Mouse (Mus musculus): ENCODE data around the gene Man1a. TPM values are rescaled to one million over a fixed set of nuclear protein-coding genes. Genes with fewer than 3 reads are reported as not detected.

Gene Man1a
- polyA plus RNA-seq, 1 experiment from 2014 or later: 3.3 TPM

DNA sequence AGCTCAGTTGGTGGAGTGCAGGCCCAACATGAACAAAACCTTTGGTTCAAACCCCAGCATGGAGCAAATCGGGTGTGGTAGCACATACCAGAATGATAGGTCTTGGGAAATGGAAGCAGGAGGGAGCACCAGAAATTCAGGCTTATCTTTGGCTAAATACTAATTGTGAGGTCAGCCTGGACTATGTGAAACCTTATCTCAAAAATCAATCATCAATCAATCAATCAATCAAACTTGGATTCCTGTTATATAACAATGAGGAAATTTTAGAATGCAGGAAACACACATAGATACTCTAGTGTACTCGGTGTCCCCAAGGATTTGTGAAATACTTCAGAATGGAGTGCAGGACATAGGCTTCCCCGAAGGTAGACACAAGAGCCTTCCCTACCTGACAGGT lies 17.8 kb downstream of the Man1a start:
- no peaks in the 10 kb centered on the region for H3K4me1 ChIP-seq (replicated peaks; ENCODE audit: control insufficient read depth, insufficient read depth, low read length)
- DNase-seq (ENCODE audit: low spot score) (no peak), ATAC-seq (ENCODE audit: low FRiP score) (peak; percentile 39; the same call in 1 of the 2 replicates)
- H3K27me3 ChIP-seq (ENCODE audit: control insufficient read depth, insufficient read depth, low read length): no peaks in the 10 kb centered on the region
- H3K36me3 ChIP-seq (ENCODE audit: control insufficient read depth, insufficient read depth, low read length): no peaks in the 10 kb centered on the region
- H3K4me2 ChIP-seq (replicated peaks; ENCODE audit: low read depth, low read length): no peak overlapping the region
- no peak overlapping the region for H3K9ac ChIP-seq (ENCODE audit: low read depth, low read length)
- 66% methylated on average over 3 of the region's 3 CpGs for WGBS
- H3K4me3 ChIP-seq (ENCODE audit: low read depth, low read length): no peak overlapping the region
- no peaks in the 10 kb centered on the region for H3K9me3 ChIP-seq (ENCODE audit: control insufficient read depth, low read length)
- no peak overlapping the region for H3K27ac ChIP-seq (ENCODE audit: low read depth, low read length)

GRCm38 (mm10) chr10:54054188-54054587 lies 22.2 kb downstream of the Man1a start:
- no peaks in the 10 kb centered on the region for H3K27me3 ChIP-seq (ENCODE audit: control insufficient read depth, insufficient read depth, low read length)
- H3K4me3 ChIP-seq (ENCODE audit: low read depth, low read length): no peak overlapping the region
- no peak overlapping the region for H3K9ac ChIP-seq (ENCODE audit: low read depth, low read length)
- WGBS: 93% methylated on average over 4 of the region's 4 CpGs
- DNase-seq (ENCODE audit: low spot score) (no peak), ATAC-seq (ENCODE audit: low FRiP score) (no peak)
- no peak overlapping the region for H3K4me2 ChIP-seq (replicated peaks; ENCODE audit: low read depth, low read length)
- H3K9me3 ChIP-seq (ENCODE audit: control insufficient read depth, low read length): no peaks in the 10 kb centered on the region
- H3K36me3 ChIP-seq (ENCODE audit: control insufficient read depth, insufficient read depth, low read length): no peaks in the 10 kb centered on the region
- H3K4me1 ChIP-seq (replicated peaks; ENCODE audit: control insufficient read depth, insufficient read depth, low read length): no peaks in the 10 kb centered on the region
- no peak overlapping the region for H3K27ac ChIP-seq (ENCODE audit: low read depth, low read length)

- DNase-seq (ENCODE audit: low spot score): no peak
- H3K4me1 ChIP-seq (replicated peaks; ENCODE audit: control insufficient read depth, insufficient read depth, low read length): no peaks in the 10 kb centered on the region
- H3K9ac ChIP-seq (ENCODE audit: low read depth, low read length): no peak overlapping the region
- no peaks in the 10 kb centered on the region for H3K9me3 ChIP-seq (ENCODE audit: control insufficient read depth, low read length)
- H3K4me3 ChIP-seq (ENCODE audit: low read depth, low read length): no peak overlapping the region
- WGBS: 85% methylated on average over 4 of the region's 4 CpGs
- no peak overlapping the region for H3K4me2 ChIP-seq (replicated peaks; ENCODE audit: low read depth, low read length)
- H3K36me3 ChIP-seq (ENCODE audit: control insufficient read depth, insufficient read depth, low read length): no peaks in the 10 kb centered on the region
- ATAC-seq (ENCODE audit: low FRiP score): no peak
- no peak overlapping the region for H3K27ac ChIP-seq (ENCODE audit: low read depth, low read length)
- H3K27me3 ChIP-seq (ENCODE audit: control insufficient read depth, insufficient read depth, low read length): no peaks in the 10 kb centered on the region
Measured at GRCm38 (mm10) chr10:54047885-54048284, 28.5 kb downstream of the Man1a start.

GRCm38 (mm10) chr10:54043358-54043757 lies 33.1 kb downstream of the Man1a start:
- Histone ChIP-seq H3K4me3 (ENCODE audit: low read depth, low read length) (no peak overlapping the region), H3K4me2 (replicated peaks; ENCODE audit: low read depth, low read length) (no peak overlapping the region), H3K9me3 (ENCODE audit: control insufficient read depth, low read length) (no peaks in the 10 kb centered on the region), H3K27ac (ENCODE audit: low read depth, low read length) (no peak overlapping the region), H3K36me3 (ENCODE audit: control insufficient read depth, insufficient read depth, low read length) (no peaks in the 10 kb centered on the region), H3K9ac (ENCODE audit: low read depth, low read length) (no peak overlapping the region), H3K27me3 (ENCODE audit: control insufficient read depth, insufficient read depth, low read length) (no peaks in the 10 kb centered on the region), H3K4me1 (replicated peaks; ENCODE audit: control insufficient read depth, insufficient read depth, low read length) (no peaks in the 10 kb centered on the region)
- WGBS: 85% methylated on average over 3 of the region's 3 CpGs
- ATAC-seq (ENCODE audit: low FRiP score) (no peak), DNase-seq (ENCODE audit: low spot score) (no peak)

DNA sequence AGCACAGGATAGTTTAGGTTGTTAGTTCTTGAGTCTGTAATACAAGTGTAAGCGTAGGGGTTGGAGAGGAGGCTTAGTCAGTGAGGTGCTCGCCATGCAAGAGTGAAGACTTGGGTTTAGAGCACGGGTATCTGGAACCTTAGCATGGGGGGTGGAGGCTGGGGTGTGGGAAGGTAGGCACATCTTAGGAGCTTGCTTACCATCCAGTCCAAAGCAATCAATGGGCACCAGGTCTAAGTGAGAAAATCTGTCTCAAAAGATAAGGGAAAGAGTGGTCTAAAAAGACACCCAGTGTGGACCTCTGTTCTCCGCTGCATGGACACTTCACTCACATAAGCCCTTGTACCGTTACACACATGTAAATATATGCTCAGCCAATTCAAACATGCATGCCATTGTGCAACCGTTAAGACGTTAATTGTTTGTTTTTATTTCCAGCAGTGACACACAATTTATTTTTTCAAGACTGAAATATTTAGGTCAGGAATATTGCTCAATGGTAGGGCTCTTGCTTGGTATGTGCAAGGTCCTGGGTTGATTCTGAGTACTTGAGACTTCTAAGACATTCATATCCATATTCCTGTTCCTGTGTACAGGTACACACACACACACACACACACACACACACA lies 34.1 kb downstream of the Man1a start:
- H3K36me3 ChIP-seq (ENCODE audit: control insufficient read depth, insufficient read depth, low read length): no peaks in the 10 kb centered on the region
- DNase-seq (ENCODE audit: low spot score) (no peak), ATAC-seq (ENCODE audit: low FRiP score) (no peak)
- no peak overlapping the region for H3K4me3 ChIP-seq (ENCODE audit: low read depth, low read length)
- no peak overlapping the region for H3K4me2 ChIP-seq (replicated peaks; ENCODE audit: low read depth, low read length)
- no peak overlapping the region for H3K9ac ChIP-seq (ENCODE audit: low read depth, low read length)
- H3K9me3 ChIP-seq (ENCODE audit: control insufficient read depth, low read length): no peaks in the 10 kb centered on the region
- H3K4me1 ChIP-seq (replicated peaks; ENCODE audit: control insufficient read depth, insufficient read depth, low read length): no peaks in the 10 kb centered on the region
- WGBS: 87% methylated on average over 7 of the region's 7 CpGs
- no peaks in the 10 kb centered on the region for H3K27me3 ChIP-seq (ENCODE audit: control insufficient read depth, insufficient read depth, low read length)
- H3K27ac ChIP-seq (ENCODE audit: low read depth, low read length): no peak overlapping the region

DNA sequence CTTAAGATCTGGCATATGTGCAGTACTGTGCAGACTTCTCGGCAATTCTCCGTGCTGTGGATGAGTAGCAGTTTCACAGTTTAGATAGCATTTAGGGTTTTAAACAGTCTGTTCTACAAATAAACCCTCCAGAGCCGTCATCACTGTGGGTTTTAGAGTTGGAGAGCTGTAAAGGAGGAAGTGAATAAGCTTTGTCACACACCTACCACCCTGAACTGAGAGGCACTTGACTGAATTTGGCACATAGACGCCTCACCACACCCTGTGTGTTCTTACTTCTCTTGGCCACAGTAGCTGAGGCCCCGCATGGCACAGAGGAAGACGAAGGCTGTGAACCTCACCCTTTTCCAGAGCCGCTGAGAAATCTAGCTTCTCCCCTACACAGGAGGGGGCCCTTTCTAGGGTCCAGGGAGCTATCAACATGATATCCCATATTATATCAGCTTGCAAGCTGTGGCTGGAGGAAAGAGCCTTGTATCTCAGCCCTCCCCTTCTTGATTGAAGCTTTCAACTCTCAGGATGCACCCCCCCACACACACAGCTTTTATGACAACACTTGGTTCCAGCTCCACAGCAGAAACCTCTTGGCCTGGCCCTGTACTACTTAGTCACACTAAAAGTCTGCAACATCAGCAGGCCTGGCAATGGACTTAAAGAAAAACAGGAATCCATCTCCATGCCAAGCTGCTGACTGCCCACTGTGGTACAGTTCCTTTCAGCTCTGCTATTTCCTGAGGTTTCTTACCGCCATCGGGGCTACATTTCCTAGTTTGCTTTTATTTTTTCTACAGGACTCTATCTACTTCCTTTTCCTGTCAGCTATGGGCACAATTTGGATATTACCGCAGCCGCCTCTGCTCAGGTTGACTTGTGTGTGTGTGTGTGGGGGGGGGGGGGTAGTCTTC lies 35.9 kb downstream of the Man1a start:
- H3K9ac ChIP-seq (ENCODE audit: low read depth, low read length): no peak overlapping the region
- H3K4me2 ChIP-seq (replicated peaks; ENCODE audit: low read depth, low read length): no peak overlapping the region
- 87% methylated on average over 11 of the region's 11 CpGs for WGBS
- H3K4me1 ChIP-seq (replicated peaks; ENCODE audit: control insufficient read depth, insufficient read depth, low read length): no peaks in the 10 kb centered on the region
- ATAC-seq (ENCODE audit: low FRiP score) (no peak), DNase-seq (ENCODE audit: low spot score) (no peak)
- no peaks in the 10 kb centered on the region for H3K27me3 ChIP-seq (ENCODE audit: control insufficient read depth, insufficient read depth, low read length)
- H3K9me3 ChIP-seq (ENCODE audit: control insufficient read depth, low read length): no peaks in the 10 kb centered on the region
- H3K4me3 ChIP-seq (ENCODE audit: low read depth, low read length): no peak overlapping the region
- no peaks in the 10 kb centered on the region for H3K36me3 ChIP-seq (ENCODE audit: control insufficient read depth, insufficient read depth, low read length)
- no peak overlapping the region for H3K27ac ChIP-seq (ENCODE audit: low read depth, low read length)

DNA sequence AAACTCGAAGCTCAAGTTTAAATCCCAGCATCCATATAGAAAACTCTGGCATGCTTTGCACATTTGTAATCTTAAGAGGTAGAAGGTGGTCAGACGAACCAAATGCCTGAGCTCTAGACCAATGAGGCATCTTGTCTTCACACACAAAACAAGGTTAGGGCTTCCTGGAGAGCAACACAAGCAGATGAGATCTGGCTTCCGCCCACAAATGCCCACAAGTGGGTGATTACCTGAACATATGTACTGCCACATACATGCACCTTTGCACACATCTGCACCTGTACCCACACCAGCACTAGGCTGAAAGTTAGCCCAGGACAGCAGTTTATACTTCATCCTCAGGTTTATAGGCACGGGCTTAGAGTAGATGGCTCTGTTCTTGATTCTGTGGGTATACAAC lies 36.7 kb downstream of the Man1a start:
- H3K36me3 ChIP-seq (ENCODE audit: control insufficient read depth, insufficient read depth, low read length): no peaks in the 10 kb centered on the region
- no peak for DNase-seq (ENCODE audit: low spot score)
- no peak overlapping the region for H3K4me2 ChIP-seq (replicated peaks; ENCODE audit: low read depth, low read length)
- WGBS: 92% methylated on average over 4 of the region's 4 CpGs
- H3K27me3 ChIP-seq (ENCODE audit: control insufficient read depth, insufficient read depth, low read length): no peaks in the 10 kb centered on the region
- H3K4me3 ChIP-seq (ENCODE audit: low read depth, low read length): no peak overlapping the region
- ATAC-seq (ENCODE audit: low FRiP score): no peak
- H3K9me3 ChIP-seq (ENCODE audit: control insufficient read depth, low read length): no peaks in the 10 kb centered on the region
- no peaks in the 10 kb centered on the region for H3K4me1 ChIP-seq (replicated peaks; ENCODE audit: control insufficient read depth, insufficient read depth, low read length)
- H3K9ac ChIP-seq (ENCODE audit: low read depth, low read length): no peak overlapping the region
- H3K27ac ChIP-seq (ENCODE audit: low read depth, low read length): no peak overlapping the region

- Histone ChIP-seq H3K36me3 (ENCODE audit: control insufficient read depth, insufficient read depth, low read length) (no peaks in the 10 kb centered on the region), H3K4me2 (replicated peaks; ENCODE audit: low read depth, low read length) (no peak overlapping the region), H3K4me3 (ENCODE audit: low read depth, low read length) (no peak overlapping the region), H3K9ac (ENCODE audit: low read depth, low read length) (no peak overlapping the region), H3K27me3 (ENCODE audit: control insufficient read depth, insufficient read depth, low read length) (no peaks in the 10 kb centered on the region), H3K27ac (ENCODE audit: low read depth, low read length) (no peak overlapping the region), H3K4me1 (replicated peaks; ENCODE audit: control insufficient read depth, insufficient read depth, low read length) (no peaks in the 10 kb centered on the region), H3K9me3 (ENCODE audit: control insufficient read depth, low read length) (no peaks in the 10 kb centered on the region)
- no peak for DNase-seq (ENCODE audit: low spot score)
- ATAC-seq (ENCODE audit: low FRiP score): no peak
- 83% methylated on average over 10 of the region's 10 CpGs for WGBS
Measured at GRCm38 (mm10) chr10:54038734-54039133, 37.7 kb downstream of the Man1a start.

DNA sequence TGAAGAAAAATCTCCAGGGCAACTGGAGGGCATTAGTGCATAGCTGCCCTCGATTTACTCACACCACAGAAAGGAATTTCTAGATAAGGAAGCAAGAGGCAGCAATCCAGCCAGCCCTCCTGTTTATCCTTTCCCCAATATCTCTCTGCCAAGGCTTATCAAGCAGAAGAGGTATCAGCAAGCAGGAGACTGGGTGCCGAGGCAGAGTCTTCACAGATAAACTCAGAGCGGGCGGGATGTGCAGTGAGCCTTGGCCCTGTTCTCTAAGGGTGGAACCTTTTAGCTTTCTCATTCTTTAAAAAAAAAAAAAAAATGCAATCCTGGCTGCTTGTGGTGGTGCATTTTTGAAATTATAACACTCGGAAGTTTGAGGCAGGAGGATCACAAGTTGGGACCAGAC lies 38.2 kb downstream of the Man1a start:
- Histone ChIP-seq H3K4me3 (ENCODE audit: low read depth, low read length) (no peak overlapping the region), H3K36me3 (ENCODE audit: control insufficient read depth, insufficient read depth, low read length) (no peaks in the 10 kb centered on the region), H3K27me3 (ENCODE audit: control insufficient read depth, insufficient read depth, low read length) (no peaks in the 10 kb centered on the region), H3K9me3 (ENCODE audit: control insufficient read depth, low read length) (no peaks in the 10 kb centered on the region), H3K4me1 (replicated peaks; ENCODE audit: control insufficient read depth, insufficient read depth, low read length) (no peaks in the 10 kb centered on the region), H3K27ac (ENCODE audit: low read depth, low read length) (no peak overlapping the region), H3K9ac (ENCODE audit: low read depth, low read length) (no peak overlapping the region), H3K4me2 (replicated peaks; ENCODE audit: low read depth, low read length) (no peak overlapping the region)
- 93% methylated on average over 5 of the region's 5 CpGs for WGBS
- no peak for DNase-seq (ENCODE audit: low spot score)
- ATAC-seq (ENCODE audit: low FRiP score): no peak

Data from hindbrain, embryonic 11.5 days (tissue).